Mouse (Mus musculus) C2C12 (cell line): ENCODE data around the gene Cdh4. TPM values are rescaled to one million over a fixed set of nuclear protein-coding genes. Genes with fewer than 3 reads are reported as not detected.

ENCODE experiments used
- H3K27me3 ChIP-seq: one replicate; pipeline ENCODE4 v1.6.1; 2011; ENCODE audit not compliant: control insufficient read depth, insufficient read depth, insufficient read length
- H3K36me3 ChIP-seq: one replicate; pipeline ENCODE4 v1.6.1; 2011; ENCODE audit not compliant: control insufficient read depth, insufficient read depth
- H3K4me3 ChIP-seq: one replicate; pipeline ENCODE4 v1.5.1; 2011; ENCODE audit warnings: mild to moderate bottlenecking, control low read depth; ENCODE audit not compliant: poor library complexity, insufficient read depth, severe bottlenecking
- H3K79me2 ChIP-seq: one replicate; pipeline ENCODE4 v1.6.1; 2011; ENCODE audit not compliant: control insufficient read depth, insufficient read depth
- H3K79me3 ChIP-seq: one replicate; pipeline ENCODE4 v1.6.1; 2011; ENCODE audit warnings: low read depth, control low read depth
- H3ac ChIP-seq: one replicate; pipeline ENCODE3; 2011; ENCODE audit warnings: low read depth; ENCODE audit not compliant: control insufficient read depth, insufficient read length
- CEBPB ChIP-seq: IDR thresholded peaks from one replicate; pipeline ENCODE4 v1.6.1; 2011; ENCODE audit warnings: low read depth, mild to moderate bottlenecking, control low read depth, moderate library complexity
- CTCF ChIP-seq: IDR thresholded peaks from one replicate; pipeline ENCODE4 v1.5.1; 2011; ENCODE audit not compliant: control insufficient read depth, insufficient read depth, insufficient read length
- FOSL1 ChIP-seq: IDR thresholded peaks from one replicate; pipeline ENCODE4 v1.8.0; 2011; ENCODE audit warnings: mild to moderate bottlenecking, low read length; ENCODE audit not compliant: poor library complexity, insufficient read depth, severe bottlenecking
- MAX ChIP-seq: IDR thresholded peaks from one replicate; pipeline ENCODE4 v1.6.1; 2011; ENCODE audit warnings: mild to moderate bottlenecking, control low read depth
- MYOD1 ChIP-seq: IDR thresholded peaks from one replicate; pipeline ENCODE4 v1.6.1; 2011; ENCODE audit warnings: low read depth; ENCODE audit not compliant: control insufficient read depth, insufficient read length
- MYOG ChIP-seq: IDR thresholded peaks from one replicate; pipeline ENCODE4 v1.6.1; 2011; ENCODE audit not compliant: control insufficient read depth, insufficient read length; ENCODE audit errors: extremely low read depth
- USF1 ChIP-seq: IDR thresholded peaks from one replicate; pipeline ENCODE4 v1.6.1; 2011; ENCODE audit warnings: low read depth, mild to moderate bottlenecking, control low read depth, moderate library complexity
- polyA plus RNA-seq: library from polyadenylated mRNA; unstranded; fragments of >200 nt; fragmentation: generic; extraction: Trizol; gene quantifications from one replicate; pipeline ENCODE4 v1.2.1, GENCODE M21; 2012; ENCODE audit warnings: missing spikeins

The Cdh4 gene
- polyA plus RNA-seq, 1 experiment, result not detected

DNA sequence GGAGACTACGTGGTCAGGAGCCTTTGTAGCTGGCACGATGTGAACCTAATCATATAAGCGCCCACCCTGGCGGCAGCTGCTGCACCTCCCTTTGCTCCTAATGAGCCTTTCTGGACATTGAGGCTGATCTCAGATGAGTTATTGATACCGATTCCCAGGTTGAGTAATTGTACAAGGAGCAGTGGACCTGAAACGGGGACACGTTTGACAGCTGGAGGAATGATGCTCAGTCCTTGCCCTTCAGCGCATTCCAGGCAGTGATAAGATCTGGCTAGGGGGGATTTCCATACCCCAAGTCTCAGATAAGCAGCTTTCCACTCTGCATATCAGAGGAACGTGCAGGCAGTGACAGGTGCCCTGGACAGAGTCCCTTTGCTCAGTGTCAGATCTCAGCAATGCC is 252.7 kb downstream of the Cdh4 start:
- TF ChIP-seq MYOG (no peak), FOSL1 (no peak), CEBPB (no peak), CTCF (no peak), MAX (no peak), USF1 (no peak), MYOD1 (no peak)
- H3K4me3 ChIP-seq, result no peak overlapping the region
- no peaks in the 10 kb centered on the region for H3K79me3 ChIP-seq
- no peak overlapping the region for H3ac ChIP-seq
- H3K36me3 ChIP-seq, result no peaks in the 10 kb centered on the region
- no peaks in the 10 kb centered on the region for H3K79me2 ChIP-seq
- no peaks in the 10 kb centered on the region for H3K27me3 ChIP-seq

- no peak overlapping the region for H3K4me3 ChIP-seq
- no peaks in the 10 kb centered on the region for H3K79me3 ChIP-seq
- no peak overlapping the region for H3ac ChIP-seq
- no peaks in the 10 kb centered on the region for H3K27me3 ChIP-seq
- no peaks in the 10 kb centered on the region for H3K79me2 ChIP-seq
- no peak for TF ChIP-seq CTCF
- H3K36me3 ChIP-seq, result no peaks in the 10 kb centered on the region
These were observed 255.4 kb downstream of the Cdh4 start for GRCm38 (mm10) chr2:179697601-179698000.

GRCm38 (mm10) chr2:179698196-179698985 is 256.2 kb downstream of the Cdh4 start:
- Histone ChIP-seq H3K79me2 (no peaks in the 10 kb centered on the region), H3K4me3 (no peak overlapping the region), H3ac (no peak overlapping the region), H3K79me3 (no peaks in the 10 kb centered on the region), H3K27me3 (no peaks in the 10 kb centered on the region), H3K36me3 (no peaks in the 10 kb centered on the region)
- TF ChIP-seq MAX (no peak), USF1 (no peak), MYOG (no peak), CTCF (no peak), CEBPB (no peak), MYOD1 (no peak), FOSL1 (no peak)

DNA sequence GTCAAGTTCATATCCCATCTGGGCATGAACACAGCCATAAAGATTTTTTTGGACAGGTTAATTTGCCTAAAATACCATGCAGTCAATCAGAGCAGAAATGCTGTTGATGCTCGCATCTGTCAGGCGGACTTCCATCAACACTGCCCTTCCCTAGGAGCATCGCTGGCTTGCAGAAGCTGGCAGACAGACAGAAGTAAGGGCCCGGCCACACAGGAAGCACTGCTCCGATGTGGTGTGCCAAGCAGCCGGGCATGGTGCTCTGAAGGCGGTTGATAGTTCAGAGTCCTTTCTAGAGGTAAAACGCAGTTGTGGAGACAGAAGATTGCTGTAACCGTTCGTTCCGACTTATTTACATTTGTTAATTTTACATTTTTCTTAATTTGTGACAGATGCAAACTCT is 262.8 kb downstream of the Cdh4 start:
- no peaks in the 10 kb centered on the region for H3K79me2 ChIP-seq
- no peak overlapping the region for H3ac ChIP-seq
- no peak overlapping the region for H3K4me3 ChIP-seq
- TF ChIP-seq MAX (no peak), CTCF (no peak), MYOD1 (no peak), MYOG (no peak), FOSL1 (no peak), CEBPB (no peak), USF1 (no peak)
- H3K79me3 ChIP-seq, result no peaks in the 10 kb centered on the region
- no peaks in the 10 kb centered on the region for H3K27me3 ChIP-seq
- no peaks in the 10 kb centered on the region for H3K36me3 ChIP-seq

GRCm38 (mm10) chr2:179705461-179705860 is 263.2 kb downstream of the Cdh4 start:
- no peak overlapping the region for H3K4me3 ChIP-seq
- H3K79me2 ChIP-seq, result no peaks in the 10 kb centered on the region
- TF ChIP-seq MAX (no peak), USF1 (no peak), FOSL1 (no peak)
- H3K36me3 ChIP-seq, result no peaks in the 10 kb centered on the region
- no peak overlapping the region for H3ac ChIP-seq
- no peaks in the 10 kb centered on the region for H3K27me3 ChIP-seq
- no peaks in the 10 kb centered on the region for H3K79me3 ChIP-seq

GRCm38 (mm10) chr2:179706616-179707015 is 264.4 kb downstream of the Cdh4 start:
- Histone ChIP-seq H3K27me3 (no peaks in the 10 kb centered on the region), H3K36me3 (no peaks in the 10 kb centered on the region), H3K79me2 (no peaks in the 10 kb centered on the region), H3K79me3 (no peaks in the 10 kb centered on the region), H3ac (no peak overlapping the region), H3K4me3 (no peak overlapping the region)
- no peak for TF ChIP-seq FOSL1
- no peak for TF ChIP-seq USF1
- no peak for TF ChIP-seq MAX
- TF ChIP-seq CTCF, result no peak
- no peak for TF ChIP-seq MYOD1
- TF ChIP-seq MYOG, result no peak
- TF ChIP-seq CEBPB, result no peak
